Mouse (Mus musculus): ENCODE measurements around the gene Nanos3.

Nanos3 gene

DNA sequence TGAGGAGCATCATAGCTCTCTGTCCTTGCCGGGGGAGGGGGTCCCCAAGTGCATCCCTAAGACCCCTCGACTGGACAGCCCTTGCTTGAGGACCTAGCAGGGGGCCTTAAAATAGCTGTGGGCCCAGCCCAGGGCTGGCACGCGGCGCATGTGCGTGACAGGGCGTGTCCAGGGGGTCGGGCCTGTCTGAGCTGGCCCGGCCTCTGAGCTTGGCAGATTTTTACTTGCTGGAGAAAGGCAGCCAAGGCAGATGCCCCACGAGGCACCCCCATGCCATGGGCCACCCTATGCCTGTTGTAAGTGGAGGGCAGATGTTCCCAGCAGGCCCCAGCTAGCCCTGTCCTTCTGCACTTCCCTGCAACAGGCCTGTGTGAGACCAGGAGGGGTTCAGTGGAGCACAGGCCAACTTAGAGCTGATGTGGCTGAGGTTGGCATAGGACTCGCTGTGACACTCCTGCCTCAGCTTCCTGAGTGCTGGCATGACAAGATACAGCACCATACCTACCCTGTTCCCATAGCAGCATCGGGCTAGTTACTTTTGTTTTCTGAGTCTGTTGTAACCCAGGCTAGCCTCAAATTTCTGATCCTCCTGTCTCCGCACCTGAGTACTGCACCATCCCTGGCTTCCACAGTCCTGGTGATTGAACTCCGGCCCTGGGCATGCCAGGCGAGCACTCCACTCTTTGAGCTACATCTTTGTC, 16.7 kb upstream of the Nanos3 start:
- DNase-seq (ENCODE audit: low read depth, low spot score) = no peak

- DNase-seq (ENCODE audit: low read depth, low spot score) = peak; percentile 60
Measured at GRCm38 (mm10) chr8:84200652-84201544, 15.9 kb upstream of the Nanos3 start.

DNA sequence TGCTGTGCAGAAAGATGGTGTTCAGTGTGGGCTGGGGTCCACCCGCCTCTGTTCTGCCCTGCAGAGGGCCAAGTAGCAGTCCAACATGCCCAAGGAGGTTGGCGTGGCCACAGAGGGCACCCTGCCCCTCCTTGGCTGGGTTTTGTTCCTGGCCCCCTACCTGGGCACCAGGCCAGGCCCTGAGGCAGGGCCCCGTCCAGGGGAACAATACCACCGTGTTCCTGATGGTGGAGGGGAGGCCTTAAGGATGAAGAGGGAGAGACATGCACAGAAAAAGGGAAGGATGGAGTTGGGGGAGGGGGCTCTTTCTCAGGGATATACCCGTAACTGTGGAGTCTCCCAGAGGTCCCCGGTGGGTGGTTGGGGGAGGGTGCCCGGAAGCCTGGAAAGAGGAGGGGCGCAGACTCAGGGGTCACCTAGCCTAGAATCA, 15.1 kb upstream of the Nanos3 start:
- peak; percentile 60 for DNase-seq (ENCODE audit: low read depth, low spot score)

GRCm38 (mm10) chr8:84199348-84200125, 14.5 kb upstream of the Nanos3 start:
- no peak for DNase-seq (ENCODE audit: low read depth, low spot score)

- DNase-seq (ENCODE audit: low read depth, low spot score) = no peak
Measured at GRCm38 (mm10) chr8:84198871-84199270, 13.9 kb upstream of the Nanos3 start.

DNA sequence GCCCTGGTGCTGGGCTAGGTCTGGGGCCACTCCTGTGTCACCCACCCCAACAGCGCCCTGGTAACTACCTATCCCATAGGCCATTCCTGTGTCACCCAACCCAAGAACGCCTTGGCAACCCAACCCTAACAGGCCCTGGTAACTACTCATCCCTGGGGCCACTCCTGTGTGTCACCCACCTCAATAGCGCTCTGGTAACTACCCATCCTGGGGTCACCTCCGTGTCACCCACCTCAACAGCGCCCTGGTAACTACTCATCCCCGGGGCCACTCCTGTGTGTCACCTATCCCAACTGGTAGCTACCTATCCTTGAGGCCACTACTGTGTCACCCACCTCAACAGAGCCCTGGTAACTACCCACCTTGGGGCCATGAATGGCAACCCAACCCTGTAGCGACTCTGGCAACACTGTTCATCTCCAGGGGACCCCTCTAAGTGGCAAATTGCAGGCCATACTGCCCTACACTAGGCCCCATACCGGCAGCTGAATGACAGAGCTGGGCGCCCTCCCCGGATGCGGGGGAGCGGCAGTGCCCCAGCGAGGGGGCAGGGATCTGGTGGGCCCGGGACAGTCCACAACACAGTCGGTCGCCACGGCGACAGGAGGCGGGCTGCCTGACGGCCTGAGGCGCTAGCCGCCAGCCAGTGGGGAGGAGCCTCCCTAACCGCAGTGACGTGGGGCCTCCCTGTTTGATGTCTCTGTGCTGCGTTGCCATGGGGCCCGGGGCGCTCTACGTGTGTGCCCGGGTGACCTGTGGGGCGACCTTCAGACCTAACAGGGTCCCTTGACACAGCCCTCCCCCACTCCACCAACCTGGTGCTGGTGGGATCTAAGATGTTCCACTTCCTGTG, 13.1 kb upstream of the Nanos3 start:
- peak; percentile 95 for DNase-seq (ENCODE audit: low read depth, low spot score)

GRCm38 (mm10) chr8:84197141-84197921, 12.3 kb upstream of the Nanos3 start:
- DNase-seq (ENCODE audit: low read depth, low spot score) = peak; percentile 95

DNA sequence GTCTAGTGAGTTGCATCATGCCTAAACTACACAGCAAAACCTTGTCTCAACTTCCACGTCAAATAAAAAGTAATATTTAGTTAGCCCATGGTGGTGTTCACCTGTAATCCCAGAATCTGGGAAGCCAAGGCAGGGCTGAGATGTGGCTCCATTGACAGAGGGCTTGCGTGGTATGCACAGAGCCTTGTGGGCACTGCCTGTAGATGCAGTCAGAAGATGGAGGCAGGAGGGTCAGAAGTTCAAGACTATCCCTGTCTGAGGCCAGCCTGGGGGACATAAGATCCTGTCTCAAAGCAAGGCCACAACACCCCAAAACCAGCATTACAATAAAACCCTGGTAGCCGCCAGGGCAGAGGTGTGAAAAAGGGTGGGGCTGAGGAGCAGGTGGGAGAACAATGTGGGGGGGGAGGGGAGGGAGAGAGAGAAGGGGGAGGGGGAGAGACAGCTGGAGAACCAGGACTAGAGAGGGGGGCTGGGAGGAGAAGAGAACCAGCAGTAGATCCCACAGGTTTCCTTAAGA, 9.3 kb upstream of the Nanos3 start:
- peak; percentile 99 for DNase-seq (ENCODE audit: low read depth, low spot score)

DNA sequence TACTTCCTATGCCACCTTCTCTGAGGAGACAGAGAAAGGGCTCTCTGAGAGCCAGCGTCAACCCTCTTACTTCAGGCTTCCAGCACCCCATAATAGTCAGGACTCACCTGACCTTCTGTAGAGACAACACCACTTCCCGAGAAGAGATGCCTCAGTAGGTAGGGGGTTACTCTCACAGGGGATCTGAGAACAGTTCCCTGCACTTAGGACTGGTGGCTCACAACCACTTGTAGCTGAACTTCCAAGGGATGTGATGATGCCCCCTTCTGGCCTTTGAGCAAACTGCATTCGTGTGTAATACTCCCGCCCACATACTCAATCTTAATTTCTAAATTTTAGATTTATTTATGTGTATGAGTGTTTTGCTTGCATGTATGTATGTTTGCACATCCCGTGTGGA, 8.5 kb upstream of the Nanos3 start:
- peak; percentile 80 for DNase-seq (ENCODE audit: low read depth, low spot score)

- no peak for DNase-seq (ENCODE audit: low read depth, low spot score)
Measured at GRCm38 (mm10) chr8:84193161-84193560, 8.1 kb upstream of the Nanos3 start.

- peak; percentile 78 for DNase-seq (ENCODE audit: low read depth, low spot score)
Measured at GRCm38 (mm10) chr8:84192555-84192954, 7.5 kb upstream of the Nanos3 start.

- DNase-seq (ENCODE audit: low read depth, low spot score) = peak; percentile 92
Measured at GRCm38 (mm10) chr8:84192023-84192422, 7.0 kb upstream of the Nanos3 start.

DNA sequence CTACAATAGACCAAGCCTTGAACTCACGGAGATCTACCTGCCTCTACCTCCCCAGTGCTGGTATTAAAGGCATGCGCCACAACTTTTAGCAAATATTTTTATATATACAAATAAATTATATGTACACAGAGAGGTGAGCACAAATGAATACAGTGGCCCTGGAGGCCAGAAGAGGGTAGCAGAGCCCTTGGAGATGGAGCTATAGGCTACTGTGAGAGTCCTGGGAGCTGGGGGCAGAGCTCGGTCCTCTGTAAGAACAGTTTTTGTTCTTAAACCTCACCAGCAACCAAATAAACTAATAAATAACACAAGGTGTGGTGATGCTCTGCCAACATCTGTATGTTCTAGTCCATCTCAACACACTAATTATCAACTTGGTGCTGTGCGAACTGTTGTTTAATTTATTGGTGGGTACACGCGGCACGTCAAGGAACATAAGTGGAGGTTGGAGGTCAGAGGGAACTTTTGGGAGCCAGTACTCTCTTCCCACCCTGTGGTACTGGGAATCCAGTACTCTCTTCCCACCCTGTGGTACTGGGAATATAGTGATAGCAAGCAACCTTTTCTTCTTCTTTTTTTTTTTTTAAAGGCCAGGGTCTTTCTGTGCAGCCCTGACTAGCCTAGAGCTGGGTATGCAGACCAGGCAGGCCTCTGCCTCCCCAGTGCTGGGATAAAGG, 5.3 kb upstream of the Nanos3 start:
- DNase-seq (ENCODE audit: low read depth, low spot score) = peak; percentile 78

DNA sequence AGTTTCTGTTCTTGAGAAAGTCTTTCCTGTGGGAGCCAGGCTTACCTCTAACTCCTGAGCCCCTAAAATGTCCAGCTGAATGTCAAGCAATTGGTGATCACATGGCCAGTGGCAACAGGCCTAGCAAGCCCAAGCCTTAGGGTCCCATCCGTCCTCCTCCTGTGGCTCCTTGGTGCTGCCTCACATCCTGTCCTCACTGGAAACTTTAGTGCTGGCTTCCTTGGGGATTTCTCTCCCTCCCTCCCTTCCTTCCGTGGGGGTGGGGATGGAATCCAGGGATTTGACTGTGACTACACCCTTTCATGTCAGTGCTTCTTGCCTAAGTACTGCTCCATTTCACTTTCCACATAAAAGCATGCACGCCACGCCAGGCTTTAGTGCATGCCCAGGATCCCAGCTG, 4.6 kb upstream of the Nanos3 start:
- DNase-seq (ENCODE audit: low read depth, low spot score) = peak; percentile 85

DNA sequence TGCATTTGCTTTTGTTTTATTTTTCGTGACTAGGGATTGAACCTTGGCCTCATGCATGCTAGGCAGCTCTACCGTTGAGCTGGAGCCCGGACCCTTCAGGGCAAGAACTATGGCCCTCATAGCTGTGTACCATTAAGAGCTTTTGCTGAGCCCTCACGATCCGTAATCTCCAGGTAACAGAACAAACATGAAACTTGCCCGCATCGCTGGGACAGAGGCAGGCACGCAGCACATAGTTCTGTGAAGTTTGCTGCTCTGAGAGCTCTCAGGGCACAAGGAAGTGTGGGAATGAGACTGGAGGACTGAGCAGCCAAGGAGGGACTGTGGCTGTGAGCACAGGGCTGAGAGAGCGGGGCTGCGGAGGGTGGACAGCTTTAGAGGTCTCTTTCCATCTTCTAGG, 3.7 kb upstream of the Nanos3 start:
- DNase-seq (ENCODE audit: low read depth, low spot score) = no peak

DNA sequence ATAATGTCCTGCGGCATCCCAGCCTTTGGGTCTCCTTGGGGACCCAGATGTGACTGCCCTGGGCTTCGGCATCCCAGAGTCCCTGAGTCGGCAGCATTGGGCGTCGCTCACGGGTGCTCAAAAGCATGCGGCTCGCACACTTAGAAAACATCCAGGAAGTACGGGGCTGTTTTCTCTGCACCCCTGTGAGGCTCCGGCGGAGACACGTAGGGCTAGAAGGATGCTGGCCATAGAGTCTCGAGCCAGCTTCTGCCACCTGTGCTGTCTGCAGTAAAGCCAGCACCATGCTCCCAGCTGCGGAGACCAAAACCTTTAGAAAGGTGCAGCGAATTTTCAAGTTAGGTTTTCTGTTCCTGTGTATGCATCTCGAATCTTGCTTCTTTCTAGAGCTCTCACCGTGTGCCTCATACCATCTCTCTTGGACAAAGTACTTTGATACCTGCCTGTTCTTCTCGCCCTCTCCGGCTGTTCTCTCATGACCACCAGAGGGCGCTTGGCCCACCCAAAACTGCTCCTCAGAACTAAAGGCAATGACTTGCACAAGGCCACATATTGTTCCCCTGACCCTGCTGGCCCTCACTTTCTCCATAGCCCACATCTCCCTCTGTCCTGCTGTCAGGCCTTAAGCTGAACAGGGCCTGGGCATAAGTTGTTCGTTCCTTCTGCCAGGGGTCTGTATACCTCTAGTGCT, 2.2 kb upstream of the Nanos3 start:
- DNase-seq (ENCODE audit: low read depth, low spot score) = peak; percentile 92

DNA sequence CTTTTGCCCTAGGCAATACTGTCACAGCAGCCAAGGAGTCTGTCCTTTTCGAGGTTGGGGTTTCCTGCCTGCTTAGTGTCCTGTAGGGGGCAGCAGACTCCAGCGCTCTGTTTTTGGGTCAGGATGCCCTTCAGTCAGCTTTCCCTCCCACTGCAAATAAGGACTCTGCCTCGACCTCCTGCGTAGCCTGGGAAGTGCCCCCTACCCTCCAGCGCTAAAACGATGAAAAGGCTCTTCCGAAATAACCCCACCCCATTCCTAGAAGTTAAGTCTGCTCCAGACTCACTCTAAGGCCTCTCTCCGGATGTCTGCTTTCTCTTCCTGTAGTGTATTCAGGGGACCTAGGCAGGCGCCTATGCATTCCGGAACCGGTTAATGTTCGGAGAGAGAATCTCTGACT, 1.5 kb upstream of the Nanos3 start:
- DNase-seq (ENCODE audit: low read depth, low spot score) = peak; percentile 99

DNA sequence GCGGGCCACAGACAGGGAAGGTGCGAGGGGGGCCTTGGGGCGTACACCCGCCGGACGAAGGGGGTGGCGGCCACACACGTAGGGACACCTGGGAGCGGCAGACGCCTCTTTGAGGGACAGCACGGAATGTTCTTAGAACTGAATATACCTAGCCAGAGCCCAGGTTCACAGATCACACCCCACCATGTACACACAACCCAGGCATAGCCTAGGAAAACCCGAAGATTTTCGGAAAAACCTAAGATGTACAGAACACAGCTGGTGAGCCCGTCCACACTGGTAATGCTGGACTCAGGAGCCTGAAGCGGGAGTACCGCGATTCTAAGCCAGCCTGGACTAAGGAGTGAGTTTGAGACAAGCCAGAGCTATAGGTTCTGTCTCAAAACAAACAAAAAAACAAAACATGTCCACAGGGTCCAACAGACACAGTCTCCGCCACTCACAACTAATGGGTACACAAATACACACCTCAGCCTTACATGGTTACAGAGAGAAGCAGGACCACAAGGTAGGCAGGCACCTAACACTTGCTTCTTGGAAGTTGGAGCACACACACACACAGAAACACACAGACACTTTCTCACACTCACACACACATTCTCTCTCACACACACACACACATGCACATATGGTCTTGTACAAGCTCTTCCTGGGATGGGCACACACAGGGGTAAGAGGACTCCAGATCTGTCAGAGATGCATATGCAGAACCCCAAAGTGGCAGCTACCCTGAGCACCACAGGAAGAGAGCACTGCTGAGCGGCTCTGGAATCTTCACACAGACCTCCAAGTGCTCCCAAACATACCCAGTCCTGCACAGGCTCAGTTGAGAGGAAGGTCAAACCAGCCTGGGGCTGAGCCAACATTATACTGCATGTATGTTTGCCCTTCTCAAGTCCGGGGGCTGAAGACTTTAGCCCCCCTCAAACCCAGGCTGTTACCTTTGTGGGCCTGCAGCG, 653 bp downstream of the Nanos3 start:
- DNase-seq (ENCODE audit: low read depth, low spot score) = peak; percentile 58

All from ES-CJ7 (cell line).